Mouse (Mus musculus) fat pad, adult 2 months (tissue): ENCODE data around the gene Lhfpl3.
"Not testable (repeated sequence)": the region's sequence is repeated elsewhere in the genome, so short reads cannot be mapped to it uniquely, and the experiment has no call there.

ENCODE experiments used
- DNase-seq: peaks from one replicate; pipeline ENCODE4 v3.0.0-alpha.2; 2011; ENCODE audit warnings: low read depth, low spot score; ENCODE audit errors: extremely low read depth

The Lhfpl3 gene

DNA sequence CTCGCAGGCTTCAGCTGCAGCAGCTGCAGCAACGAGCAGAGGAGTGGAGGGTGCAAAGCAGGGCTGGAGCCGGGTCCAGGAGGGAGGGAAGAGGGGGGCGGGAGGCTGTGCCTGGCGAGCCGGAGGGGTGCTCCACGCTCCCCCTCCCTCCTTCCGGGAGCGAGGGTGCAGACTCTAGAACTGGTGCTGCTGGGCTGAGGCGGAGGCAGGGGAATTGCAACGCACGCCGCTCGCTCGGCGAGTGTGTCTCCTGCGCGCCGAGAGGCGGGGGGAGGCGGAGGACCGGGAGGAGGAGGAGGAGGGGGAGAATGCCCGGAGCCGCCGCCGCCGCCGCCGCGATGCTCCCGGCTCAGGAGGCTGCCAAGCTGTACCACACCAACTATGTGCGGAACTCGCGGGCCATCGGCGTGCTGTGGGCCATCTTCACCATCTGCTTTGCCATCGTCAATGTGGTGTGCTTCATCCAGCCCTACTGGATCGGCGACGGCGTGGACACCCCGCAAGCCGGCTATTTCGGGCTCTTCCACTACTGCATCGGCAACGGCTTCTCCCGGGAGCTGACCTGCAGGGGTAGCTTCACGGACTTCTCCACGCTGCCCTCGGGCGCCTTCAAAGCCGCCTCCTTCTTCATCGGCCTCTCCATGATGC is at the start of gene Lhfpl3:
TSS of gene Lhfpl3 (plus strand) at position 175 of the 648 bp plus-strand sequence.
- no peak for DNase-seq

DNA sequence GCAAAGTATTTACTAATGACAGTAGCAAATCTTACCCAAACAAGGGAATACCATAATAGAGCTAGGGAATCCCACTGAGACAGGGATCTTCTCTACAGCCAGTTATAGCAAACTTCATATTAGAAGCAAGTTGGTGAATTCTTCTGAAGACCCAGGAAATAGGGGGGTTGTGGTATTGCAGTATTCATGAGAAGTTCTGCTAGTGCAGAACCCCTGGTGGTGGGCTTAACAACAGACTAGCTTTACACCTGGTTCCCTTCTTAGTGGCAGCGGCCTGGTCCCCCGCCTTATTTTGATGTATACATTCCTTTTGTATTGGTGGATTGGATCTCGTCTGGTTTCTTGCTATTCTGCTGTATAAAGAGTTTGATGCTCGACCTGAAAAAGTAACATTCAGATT is 39.6 kb upstream of the Lhfpl3 start:
- DNase-seq, result not testable (repeated sequence)

- DNase-seq, result no peak
Observed at GRCm38 (mm10) chr5:22745529-22745884, 352 bp upstream of the Lhfpl3 start.

DNA sequence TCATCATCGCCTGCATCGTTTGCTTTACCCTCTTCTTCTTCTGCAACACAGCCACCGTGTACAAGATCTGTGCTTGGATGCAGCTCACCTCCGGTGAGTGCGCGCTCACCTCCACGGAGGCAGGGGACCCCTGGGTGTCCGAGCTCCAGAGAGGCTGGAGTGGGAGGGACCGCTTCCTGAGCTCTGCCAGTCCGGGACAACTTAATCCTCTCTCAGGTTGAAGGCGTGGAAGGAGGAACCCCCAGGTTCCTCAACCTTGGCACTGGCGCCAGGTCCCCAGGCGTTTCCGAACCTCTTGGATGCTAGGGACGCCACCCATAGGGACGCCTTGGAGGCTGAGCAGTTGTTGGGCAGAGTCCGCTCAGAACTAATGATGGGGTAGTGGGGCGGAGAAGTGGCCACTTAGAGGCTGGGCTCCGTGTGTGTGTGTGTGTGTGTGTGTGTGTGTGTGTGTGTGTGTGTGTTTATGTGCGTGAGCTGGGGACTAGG is 718 bp downstream of the Lhfpl3 start:
- DNase-seq, result no peak

GRCm38 (mm10) chr5:22747305-22747704 is 1.4 kb downstream of the Lhfpl3 start:
- no peak for DNase-seq

- DNase-seq, result no peak
Observed at GRCm38 (mm10) chr5:22757261-22757660, 11.4 kb downstream of the Lhfpl3 start.

GRCm38 (mm10) chr5:22770726-22771125 is 24.9 kb downstream of the Lhfpl3 start:
- DNase-seq, result no peak

- no peak for DNase-seq
Observed at GRCm38 (mm10) chr5:22795361-22795760, 49.5 kb downstream of the Lhfpl3 start.

DNA sequence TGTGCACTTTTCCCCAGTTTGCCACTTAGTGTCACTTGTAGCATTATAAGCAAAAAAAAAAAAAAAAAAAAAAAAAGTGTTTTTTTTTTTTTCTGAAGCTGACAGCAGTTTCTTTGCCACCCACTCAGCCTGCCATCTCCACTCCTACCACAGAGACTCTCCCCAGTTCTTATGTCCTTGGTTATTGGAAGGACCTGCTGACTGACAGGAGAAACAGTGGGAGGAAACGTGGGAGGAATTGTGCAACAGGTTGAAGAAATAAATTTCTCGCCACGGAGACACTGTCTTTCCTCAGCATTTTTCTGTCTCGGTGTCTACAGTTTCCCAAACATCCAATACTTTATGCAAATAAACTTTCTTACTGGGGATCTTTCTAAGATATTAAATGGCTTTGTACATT is 67.6 kb downstream of the Lhfpl3 start:
- no peak for DNase-seq

DNA sequence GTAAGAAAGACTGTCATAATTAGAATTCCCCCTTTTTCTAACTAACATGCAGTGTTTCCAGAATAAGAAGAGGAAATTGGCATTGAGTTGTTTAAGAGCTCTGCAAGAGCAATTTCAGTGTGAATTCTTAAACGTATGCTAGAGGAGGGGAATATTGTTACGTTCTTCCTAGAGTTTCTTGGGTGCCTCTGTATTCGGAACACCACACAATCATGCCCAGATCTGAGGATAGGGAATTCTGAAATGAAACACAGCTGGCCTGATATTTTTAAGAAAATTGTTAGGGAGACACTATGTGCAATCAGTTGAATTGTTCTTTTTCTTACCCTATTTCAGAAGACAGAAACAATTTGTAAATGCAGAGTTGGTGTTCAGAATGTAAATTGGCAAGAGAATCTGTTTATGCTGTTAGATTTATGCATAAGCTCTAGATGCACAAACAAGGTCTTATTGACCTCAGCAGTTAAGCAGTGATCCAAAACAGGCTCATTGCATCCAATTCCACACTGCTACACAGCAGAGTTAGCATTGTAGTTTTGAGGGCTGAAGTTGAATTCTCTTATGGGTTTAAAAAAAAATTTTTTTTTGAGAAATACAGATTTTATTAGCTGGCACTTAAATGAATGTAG is 84.1 kb downstream of the Lhfpl3 start:
- no peak for DNase-seq

DNA sequence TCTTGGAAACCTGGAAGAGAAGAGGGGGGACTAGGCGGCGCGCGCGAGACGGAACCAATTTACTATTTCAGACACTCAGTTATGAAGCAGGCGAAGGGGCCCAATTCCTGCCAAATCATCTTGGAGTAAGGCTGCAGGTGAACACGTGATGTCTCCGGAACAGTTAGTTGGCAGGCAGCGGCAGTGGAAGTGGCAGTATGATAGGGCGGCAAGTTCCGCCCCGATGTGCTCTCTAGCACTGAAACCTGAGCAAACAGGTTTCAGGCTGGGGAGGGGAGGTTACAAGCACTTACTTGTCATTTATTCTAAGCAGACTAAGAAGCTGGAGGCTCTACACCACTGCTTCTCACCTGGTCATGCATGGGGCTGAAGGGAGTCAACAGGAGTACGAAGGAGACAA is 105.7 kb downstream of the Lhfpl3 start:
- DNase-seq, result no peak

- no peak for DNase-seq
Observed at GRCm38 (mm10) chr5:22853503-22853902, 107.6 kb downstream of the Lhfpl3 start.

- DNase-seq, result no peak
Observed at GRCm38 (mm10) chr5:22856480-22856879, 110.6 kb downstream of the Lhfpl3 start.

DNA sequence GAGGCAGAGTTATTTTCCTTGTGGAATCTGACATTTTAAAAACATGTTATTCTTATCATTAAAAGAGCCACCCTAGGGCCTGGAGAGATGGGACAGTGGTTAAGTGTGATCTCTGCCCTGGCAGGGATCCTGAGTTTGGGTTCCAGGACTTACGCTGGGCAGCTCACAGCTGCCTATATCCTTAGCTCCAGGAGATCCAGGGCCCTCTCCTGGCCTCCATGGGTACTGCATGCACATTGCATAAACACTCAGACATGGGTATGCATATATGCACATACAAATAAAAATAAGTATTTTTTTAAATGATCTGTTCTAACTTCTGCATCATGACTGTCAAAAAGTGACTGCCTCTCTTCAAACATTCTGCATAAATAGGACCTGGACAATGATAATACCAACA is 115.5 kb downstream of the Lhfpl3 start:
- no peak for DNase-seq

DNA sequence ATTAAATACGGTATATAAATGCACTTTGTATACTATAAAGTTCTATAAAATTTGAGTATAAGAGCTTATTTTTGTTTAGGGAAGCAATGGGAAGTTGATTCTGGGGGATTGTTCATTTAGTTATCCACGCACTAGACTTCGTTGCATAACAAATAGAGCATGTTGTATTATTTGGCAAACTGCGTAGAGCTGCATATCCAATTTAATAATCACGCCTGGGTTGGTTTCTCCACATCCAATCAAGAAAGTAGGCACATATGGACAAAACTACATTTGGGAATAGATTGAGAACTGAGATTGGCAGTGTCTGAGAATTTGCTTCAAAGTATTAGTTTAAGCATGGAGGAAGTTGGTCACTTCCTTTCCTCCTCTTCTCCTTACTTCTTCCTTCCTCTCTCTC is 123.2 kb downstream of the Lhfpl3 start:
- DNase-seq, result no peak

DNA sequence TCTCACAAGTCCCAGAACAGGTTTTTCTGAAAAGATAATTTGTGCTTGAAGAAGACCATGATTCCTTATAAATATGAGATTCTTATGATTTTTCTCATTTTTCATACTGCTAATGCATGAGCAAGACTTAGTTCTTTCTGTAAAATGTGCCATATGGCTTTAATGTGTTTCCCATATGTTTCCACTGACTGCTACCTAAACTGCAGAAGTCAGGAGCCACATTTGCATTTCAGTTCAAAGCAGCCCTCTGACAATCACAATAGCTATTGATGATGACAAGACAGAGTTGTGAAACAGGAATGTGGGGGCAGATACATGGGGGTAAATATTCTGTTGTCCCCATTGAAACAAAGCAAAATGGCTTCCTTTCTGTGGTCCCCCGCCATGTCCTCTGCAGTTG is 126.6 kb downstream of the Lhfpl3 start:
- DNase-seq, result no peak

DNA sequence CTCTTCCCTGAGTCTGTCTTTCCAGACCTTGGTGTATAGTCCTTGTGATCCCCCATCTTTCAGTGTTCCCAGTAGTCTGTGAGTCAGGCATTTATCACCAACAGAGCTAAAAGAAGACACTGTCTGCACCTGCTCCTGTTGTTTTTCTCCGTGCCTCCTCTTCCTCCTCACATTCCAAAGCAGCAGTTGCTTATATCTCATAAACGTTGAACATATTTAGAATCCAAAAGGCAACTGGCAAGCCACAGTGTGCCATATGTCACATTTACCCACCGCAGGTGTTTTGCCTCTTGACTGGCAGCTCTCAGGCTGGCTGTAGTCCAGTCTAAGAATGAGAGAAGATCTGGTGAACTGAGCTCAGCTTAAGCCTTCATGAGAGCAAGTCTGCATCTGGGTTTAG is 142.5 kb downstream of the Lhfpl3 start:
- DNase-seq, result no peak

- DNase-seq, result no peak
Observed at GRCm38 (mm10) chr5:22889481-22889880, 143.6 kb downstream of the Lhfpl3 start.

DNA sequence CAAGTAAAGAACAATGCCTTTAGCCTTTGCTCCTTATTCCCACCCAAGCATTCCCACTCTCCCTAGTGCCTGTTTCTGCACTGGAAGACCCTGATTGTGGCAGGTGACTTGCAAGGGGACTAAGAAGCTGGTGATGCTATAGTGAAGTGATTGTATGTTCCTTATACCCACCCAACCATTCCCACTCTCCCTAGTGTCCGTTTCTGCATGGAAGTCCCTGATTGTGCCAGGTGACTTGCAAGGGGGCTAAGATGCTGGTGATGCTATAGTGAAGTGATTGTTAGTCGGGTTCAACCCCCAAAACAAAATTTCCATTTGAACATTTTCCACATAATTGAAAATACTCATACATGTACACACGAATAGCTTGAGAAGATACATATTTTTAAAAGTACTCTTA is 151.4 kb downstream of the Lhfpl3 start:
- no peak for DNase-seq

- DNase-seq, result no peak
Observed at GRCm38 (mm10) chr5:22897656-22898289, 151.9 kb downstream of the Lhfpl3 start.

DNA sequence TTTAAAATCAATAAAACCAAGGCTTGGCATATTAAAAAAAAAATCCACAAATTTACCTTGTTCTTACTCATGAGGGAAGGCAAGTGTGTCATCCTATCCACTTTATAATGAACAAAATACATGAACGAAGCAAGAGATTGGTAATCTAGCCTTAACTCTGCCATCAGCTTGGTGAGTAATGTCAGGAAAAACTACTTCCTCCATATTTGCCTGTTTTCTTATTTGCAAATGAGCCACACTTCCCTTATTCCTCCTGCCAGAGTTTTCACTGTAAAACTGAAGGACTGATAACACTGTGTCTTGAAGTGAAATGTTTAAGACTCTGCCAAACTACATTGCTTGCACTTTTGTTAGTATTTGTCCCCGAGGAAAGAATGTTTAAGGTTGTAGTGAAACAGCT is 152.7 kb downstream of the Lhfpl3 start:
- no peak for DNase-seq

DNA sequence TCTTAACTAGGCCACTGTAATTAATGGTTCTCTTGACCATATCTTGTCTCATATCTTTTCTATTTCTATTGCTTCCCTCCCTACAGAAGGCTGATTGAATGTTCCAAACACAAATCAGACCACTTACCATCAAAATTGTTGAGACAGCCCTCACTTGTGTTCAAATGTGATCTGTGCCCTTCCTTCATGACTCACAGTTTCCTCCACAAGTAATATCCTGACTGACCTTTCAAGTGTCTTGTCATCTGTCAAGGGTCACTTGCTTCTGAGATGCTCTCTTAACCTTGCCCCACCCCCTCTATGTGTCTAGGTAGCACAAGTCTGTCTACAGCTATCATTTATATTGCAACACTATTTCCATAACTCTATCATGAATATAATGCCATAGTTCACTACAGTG is 154.1 kb downstream of the Lhfpl3 start:
- DNase-seq, result no peak
